Mouse (Mus musculus): Measurements from ENCODE around the gene Col4a2. TPM values are rescaled to one million over a fixed set of nuclear protein-coding genes. Genes with fewer than 3 reads are reported as not detected.

Col4a2 gene
- polyA plus RNA-seq, 1 experiment from 2014 or later: 11.8 TPM

DNA sequence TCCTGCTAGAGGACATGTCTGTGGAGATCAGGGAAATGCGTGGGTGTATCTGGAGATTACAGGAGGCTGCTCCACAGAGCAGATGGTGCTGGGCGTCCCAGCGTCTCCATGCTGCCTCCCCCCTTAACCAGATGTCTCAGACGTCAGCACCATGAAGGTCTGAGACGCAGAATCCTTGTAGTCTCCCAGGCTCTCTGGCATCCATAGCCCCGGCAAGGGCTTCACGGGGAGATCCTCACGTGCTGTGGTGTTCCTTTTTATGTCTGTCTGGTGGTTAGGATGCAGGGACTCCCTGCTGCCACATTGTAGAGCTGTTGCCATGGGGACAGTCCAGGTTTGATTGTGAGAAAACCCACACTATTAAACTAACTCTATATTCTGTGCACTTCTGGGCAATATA lies 101.7 kb downstream of the Col4a2 start:
- Histone ChIP-seq H3K27ac (no peak overlapping the region), H3K27me3 (replicated peaks) (peaks cover 5% of the 10 kb centered on the region; the same call in 1 of the 2 replicates)
- 43% methylated on average over 8 of the region's 8 CpGs for WGBS (ENCODE audit: insufficient replicate concordance)

DNA sequence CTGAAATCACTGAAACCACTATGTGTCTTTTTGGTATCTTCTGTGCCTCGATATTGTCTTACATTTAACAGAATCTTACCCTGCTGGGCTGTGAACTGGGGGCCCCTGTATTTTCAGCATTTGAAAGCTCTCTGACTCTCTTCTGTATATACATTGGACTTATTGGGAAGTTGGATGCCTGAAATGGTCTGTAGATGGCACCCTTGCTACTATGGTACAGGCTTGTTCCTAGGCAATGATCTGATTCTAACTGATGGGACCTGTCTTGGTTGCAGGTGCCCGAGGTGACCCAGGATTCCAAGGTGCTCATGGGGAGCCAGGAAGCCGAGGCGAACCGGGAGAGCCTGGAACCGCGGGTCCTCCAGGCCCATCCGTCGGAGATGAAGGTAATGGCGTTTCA lies 102.5 kb downstream of the Col4a2 start:
- no peak for ATAC-seq
- H3K27ac ChIP-seq: no peak overlapping the region
- WGBS (ENCODE audit: insufficient replicate concordance): 78% methylated on average over 10 of the region's 10 CpGs
- H3K4me3 ChIP-seq: no peak overlapping the region
- H3K27me3 ChIP-seq (replicated peaks): peaks cover 8% of the 10 kb centered on the region; the same call in 1 of the 2 replicates
- H3K36me3 ChIP-seq: no peaks in the 10 kb centered on the region
- no peaks in the 10 kb centered on the region for H3K4me1 ChIP-seq
- H3K9me3 ChIP-seq (replicated peaks): no peaks in the 10 kb centered on the region
- no peak overlapping the region for H3K4me2 ChIP-seq
- no peak overlapping the region for H3K9ac ChIP-seq

More for the DNA sequence above, 101.7 kb downstream of the Col4a2 start:
- Histone ChIP-seq H3K9ac (no peak overlapping the region), H3K4me3 (no peak overlapping the region), H3K9me3 (replicated peaks) (no peaks in the 10 kb centered on the region), H3K4me1 (no peaks in the 10 kb centered on the region), H3K36me3 (no peaks in the 10 kb centered on the region), H3K4me2 (no peak overlapping the region)
- ATAC-seq: no peak

- H3K27me3 ChIP-seq (replicated peaks): peaks cover 8% of the 10 kb centered on the region; the same call in 1 of the 2 replicates
- H3K4me3 ChIP-seq: no peak overlapping the region
- H3K9ac ChIP-seq: no peak overlapping the region
- no peak for ATAC-seq
- H3K4me2 ChIP-seq: no peak overlapping the region
- no peaks in the 10 kb centered on the region for H3K4me1 ChIP-seq
- no peaks in the 10 kb centered on the region for H3K36me3 ChIP-seq
- no peaks in the 10 kb centered on the region for H3K9me3 ChIP-seq (replicated peaks)
- 65% methylated on average over 13 of the region's 13 CpGs for WGBS (ENCODE audit: insufficient replicate concordance)
- H3K27ac ChIP-seq: no peak overlapping the region
Measured at GRCm38 (mm10) chr8:11417762-11418161, 105.2 kb downstream of the Col4a2 start.

- H3K36me3 ChIP-seq: 0 out of 2 replicates have a peak, but pooled peaks cover 2% of the 10 kb centered on the region
- WGBS (ENCODE audit: insufficient replicate concordance): 32% methylated on average over 6 of the region's 6 CpGs
- 0 out of 2 replicates have a peak, but pooled peaks have one; percentile 10 for ATAC-seq
Measured at GRCm38 (mm10) chr8:11419232-11419631, 106.6 kb downstream of the Col4a2 start.

GRCm38 (mm10) chr8:11419645-11420044 lies 107.0 kb downstream of the Col4a2 start:
- Histone ChIP-seq H3K4me2 (no peak overlapping the region), H3K27ac (no peak overlapping the region), H3K9ac (no peak overlapping the region), H3K36me3 (0 out of 2 replicates have a peak, but pooled peaks cover 2% of the 10 kb centered on the region), H3K4me1 (no peaks in the 10 kb centered on the region), H3K4me3 (no peak overlapping the region), H3K27me3 (replicated peaks) (peaks cover 8% of the 10 kb centered on the region; the same call in 1 of the 2 replicates), H3K9me3 (replicated peaks) (no peaks in the 10 kb centered on the region)
- 7% methylated on average over 2 of the region's 2 CpGs for WGBS (ENCODE audit: insufficient replicate concordance)
- ATAC-seq: no peak

More at GRCm38 (mm10) chr8:11419232-11419631, 106.6 kb downstream of the Col4a2 start:
- H3K9ac ChIP-seq: no peak overlapping the region
- no peak overlapping the region for H3K4me3 ChIP-seq
- no peak overlapping the region for H3K27ac ChIP-seq
- H3K4me2 ChIP-seq: no peak overlapping the region
- no peaks in the 10 kb centered on the region for H3K4me1 ChIP-seq
- H3K9me3 ChIP-seq (replicated peaks): no peaks in the 10 kb centered on the region
- H3K27me3 ChIP-seq (replicated peaks): peaks cover 8% of the 10 kb centered on the region; the same call in 1 of the 2 replicates

DNA sequence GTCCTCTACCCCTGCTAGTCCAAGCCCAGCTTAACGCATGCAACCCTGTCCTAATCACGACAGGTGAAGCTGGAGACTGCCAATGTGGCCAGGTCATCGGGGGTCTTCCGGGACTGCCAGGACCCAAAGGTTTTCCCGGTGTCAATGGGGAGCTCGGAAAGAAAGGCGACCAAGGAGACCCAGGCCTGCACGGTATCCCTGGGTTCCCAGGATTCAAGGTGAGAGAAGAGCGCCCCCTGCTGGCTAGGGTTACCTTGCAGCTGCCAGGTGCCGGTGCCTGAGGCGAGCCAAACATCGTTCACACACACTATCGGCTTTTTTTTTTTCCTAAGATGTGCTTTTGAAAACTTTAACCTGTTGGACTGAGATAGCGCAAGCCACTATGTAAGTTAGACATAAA lies 108.5 kb downstream of the Col4a2 start:
- ATAC-seq: no peak
- Histone ChIP-seq H3K9ac (no peak overlapping the region), H3K4me3 (no peak overlapping the region), H3K36me3 (0 out of 2 replicates have a peak, but pooled peaks cover 2% of the 10 kb centered on the region), H3K4me2 (no peak overlapping the region), H3K9me3 (replicated peaks) (no peaks in the 10 kb centered on the region), H3K4me1 (no peaks in the 10 kb centered on the region), H3K27ac (no peak overlapping the region), H3K27me3 (replicated peaks) (peaks cover 8% of the 10 kb centered on the region; the same call in 1 of the 2 replicates)
- WGBS (ENCODE audit: insufficient replicate concordance): 51% methylated on average over 14 of the region's 14 CpGs

DNA sequence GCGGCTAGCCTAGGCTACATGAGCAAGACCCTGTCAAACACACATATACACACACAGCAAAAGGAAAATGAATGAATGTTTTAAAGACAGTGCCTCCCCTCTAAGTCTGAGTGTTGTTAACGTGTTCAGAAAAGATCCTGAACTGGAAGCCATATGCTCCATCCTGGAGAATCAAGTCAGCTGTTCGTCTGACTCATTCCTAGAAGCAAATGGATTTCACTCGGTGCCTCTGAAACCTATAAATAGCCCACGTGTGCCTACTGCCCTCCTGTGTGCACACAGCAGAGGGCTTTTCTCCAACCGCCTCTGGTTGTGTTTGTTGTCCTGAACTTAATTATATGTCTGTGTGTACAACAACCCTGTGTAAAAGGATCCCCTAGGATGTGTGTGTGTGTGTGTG lies 109.4 kb downstream of the Col4a2 start:
- H3K9ac ChIP-seq: no peak overlapping the region
- H3K27me3 ChIP-seq (replicated peaks): peaks cover 8% of the 10 kb centered on the region; the same call in 1 of the 2 replicates
- H3K4me3 ChIP-seq: no peak overlapping the region
- no peak overlapping the region for H3K27ac ChIP-seq
- WGBS (ENCODE audit: insufficient replicate concordance): 60% methylated on average over 6 of the region's 6 CpGs
- ATAC-seq: no peak
- H3K4me1 ChIP-seq: no peaks in the 10 kb centered on the region
- H3K36me3 ChIP-seq: 0 out of 2 replicates have a peak, but pooled peaks cover 2% of the 10 kb centered on the region
- H3K4me2 ChIP-seq: no peak overlapping the region
- no peaks in the 10 kb centered on the region for H3K9me3 ChIP-seq (replicated peaks)

DNA sequence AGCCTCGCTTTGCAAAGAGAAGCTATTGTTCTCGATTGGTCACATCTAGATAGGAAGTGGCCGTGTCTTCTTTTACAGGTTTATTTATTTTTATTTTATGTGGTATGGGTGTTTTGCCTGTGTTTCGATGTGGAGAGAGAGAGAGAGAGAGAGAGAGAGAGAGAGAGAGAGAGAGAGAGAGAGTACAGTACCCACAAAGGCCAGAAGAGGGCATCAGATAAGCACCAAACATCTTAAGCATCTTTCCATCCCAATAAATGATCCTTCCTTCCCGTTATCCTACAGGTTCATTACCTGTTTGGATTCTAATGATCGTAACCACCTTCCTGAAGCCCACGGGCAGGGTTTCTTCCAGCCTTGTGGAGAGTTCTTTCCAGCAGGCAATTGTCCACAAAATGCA lies 110.5 kb downstream of the Col4a2 start:
- 62% methylated on average over 7 of the region's 7 CpGs for WGBS (ENCODE audit: insufficient replicate concordance)
- no peak overlapping the region for H3K27ac ChIP-seq
- no peak for ATAC-seq
- no peak overlapping the region for H3K4me3 ChIP-seq
- H3K36me3 ChIP-seq: 0 out of 2 replicates have a peak, but pooled peaks cover 2% of the 10 kb centered on the region
- H3K9me3 ChIP-seq (replicated peaks): no peaks in the 10 kb centered on the region
- peaks cover 8% of the 10 kb centered on the region; the same call in 1 of the 2 replicates for H3K27me3 ChIP-seq (replicated peaks)
- no peaks in the 10 kb centered on the region for H3K4me1 ChIP-seq
- H3K4me2 ChIP-seq: no peak overlapping the region
- H3K9ac ChIP-seq: no peak overlapping the region

DNA sequence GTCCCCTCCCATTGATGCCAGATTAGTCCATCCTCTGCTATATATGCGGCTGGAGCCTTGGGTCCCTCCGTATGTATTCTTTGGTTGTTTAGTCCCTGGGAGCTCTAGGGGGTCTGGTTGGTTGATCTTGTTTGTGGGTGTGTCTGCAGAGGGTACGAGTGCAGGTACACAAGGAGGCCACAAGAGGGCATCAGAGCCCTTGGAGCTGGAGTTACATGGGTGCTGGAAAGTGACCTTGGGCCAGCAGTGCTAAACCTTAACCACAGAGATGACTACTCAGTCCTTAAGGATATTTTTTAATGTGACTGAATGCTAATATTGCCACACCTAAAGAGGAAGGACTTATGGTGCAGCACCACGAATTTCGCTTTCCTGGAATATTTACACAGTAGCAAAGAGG lies 118.1 kb downstream of the Col4a2 start:
- no peaks in the 10 kb centered on the region for H3K4me1 ChIP-seq
- H3K27ac ChIP-seq: no peak overlapping the region
- 51% methylated on average over 5 of the region's 5 CpGs for WGBS (ENCODE audit: insufficient replicate concordance)
- H3K27me3 ChIP-seq (replicated peaks): no peaks in the 10 kb centered on the region
- no peak overlapping the region for H3K4me2 ChIP-seq
- ATAC-seq: no peak
- no peak overlapping the region for H3K4me3 ChIP-seq
- H3K36me3 ChIP-seq: 0 out of 2 replicates have a peak, but pooled peaks cover 5% of the 10 kb centered on the region
- H3K9me3 ChIP-seq (replicated peaks): no peaks in the 10 kb centered on the region
- no peak overlapping the region for H3K9ac ChIP-seq

GRCm38 (mm10) chr8:11437862-11438261 lies 125.3 kb downstream of the Col4a2 start:
- no peaks in the 10 kb centered on the region for H3K9me3 ChIP-seq (replicated peaks)
- 70% methylated on average over 12 of the region's 12 CpGs for WGBS (ENCODE audit: insufficient replicate concordance)
- H3K4me1 ChIP-seq: peaks cover 2% of the 10 kb centered on the region; the same call in 1 of the 2 replicates
- H3K36me3 ChIP-seq: 0 out of 2 replicates have a peak, but pooled peaks cover 5% of the 10 kb centered on the region
- H3K4me2 ChIP-seq: no peak overlapping the region
- H3K27ac ChIP-seq: no peak overlapping the region
- no peak overlapping the region for H3K4me3 ChIP-seq
- H3K9ac ChIP-seq: no peak overlapping the region
- no peak for ATAC-seq
- H3K27me3 ChIP-seq (replicated peaks): 0 out of 2 replicates have a peak, but pooled peaks cover 12% of the 10 kb centered on the region

DNA sequence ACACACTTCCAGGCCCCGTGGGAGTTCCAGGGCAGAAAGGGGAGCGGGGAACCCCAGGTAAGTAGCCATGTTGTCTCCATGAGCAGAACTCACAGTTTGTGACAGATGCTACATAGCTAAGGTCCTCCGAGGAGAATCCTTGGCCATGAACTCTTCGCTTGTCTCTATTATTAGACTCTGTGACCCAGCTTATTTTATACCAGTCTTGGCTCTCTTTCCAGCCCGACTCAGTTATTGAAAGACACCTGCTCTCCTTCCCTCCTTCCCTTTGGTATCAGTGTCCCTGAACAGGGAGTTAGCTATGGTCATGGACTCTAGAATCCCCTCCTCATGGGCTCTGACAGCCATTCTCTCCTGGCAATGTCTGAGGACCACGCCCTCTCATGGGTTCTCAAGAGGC lies 128.7 kb downstream of the Col4a2 start:
- Histone ChIP-seq H3K36me3 (no peaks in the 10 kb centered on the region), H3K27me3 (replicated peaks) (0 out of 2 replicates have a peak, but pooled peaks cover 12% of the 10 kb centered on the region), H3K27ac (no peak overlapping the region), H3K4me2 (no peak overlapping the region), H3K4me1 (peaks cover 22% of the 10 kb centered on the region), H3K9ac (no peak overlapping the region), H3K4me3 (no peak overlapping the region), H3K9me3 (replicated peaks) (no peaks in the 10 kb centered on the region)
- no peak for ATAC-seq
- 82% methylated on average over 6 of the region's 6 CpGs for WGBS (ENCODE audit: insufficient replicate concordance)

GRCm38 (mm10) chr8:11443611-11444010 lies 131.0 kb downstream of the Col4a2 start:
- Histone ChIP-seq H3K9ac (0 out of 2 replicates have a peak overlapping the region, but pooled peaks have one; percentile 33), H3K4me3 (peak overlapping the region; percentile 28), H3K4me1 (peaks cover 22% of the 10 kb centered on the region), H3K9me3 (replicated peaks) (no peaks in the 10 kb centered on the region), H3K27ac (peak overlapping the region; percentile 31; the same call in 1 of the 2 replicates), H3K36me3 (no peaks in the 10 kb centered on the region), H3K4me2 (peak overlapping the region; percentile 54), H3K27me3 (replicated peaks) (0 out of 2 replicates have a peak, but pooled peaks cover 9% of the 10 kb centered on the region)
- 43% methylated on average over 9 of the region's 9 CpGs for WGBS (ENCODE audit: insufficient replicate concordance)
- peak; percentile 72 for ATAC-seq
